Mouse (Mus musculus) midbrain, postnatal 0 days (tissue): ENCODE measurements around the gene Magi2. TPM values are rescaled to one million over a fixed set of nuclear protein-coding genes. Genes with fewer than 3 reads are reported as not detected.
A peak's percentile ranks its signal among the peaks of the same experiment; 100 is the strongest.

ENCODE experiments used
- ATAC-seq: fragments of 200-750 bp; cut with Nextera tagmentation; 2 replicates; pipeline ENCODE4 v1.8.0; 2017; ENCODE audit warnings: moderate number of reproducible peaks, mild to moderate bottlenecking, moderate TSS enrichment, moderate library complexity; ENCODE audit not compliant: low FRiP score
- DNase-seq: peaks from one replicate; pipeline ENCODE4 v3.0.0-alpha.2; 2015; ENCODE audit warnings: low spot score
- H3K27ac ChIP-seq: fragments of 300-500 bp; sonication (generic); 2 replicates; pipeline ENCODE4 v1.5.1; 2014; ENCODE audit warnings: low read depth, mild to moderate bottlenecking, low read length, mixed read lengths
- H3K27me3 ChIP-seq: fragments of 300-500 bp; sonication (generic); 2 replicates; pipeline ENCODE4 v1.6.1; 2014; ENCODE audit warnings: low read length, control low read depth, mixed read lengths; ENCODE audit not compliant: insufficient read depth
- H3K36me3 ChIP-seq: fragments of 300-500 bp; sonication (generic); 2 replicates; pipeline ENCODE4 v1.6.1; 2014; ENCODE audit warnings: low read length, control low read depth, mixed read lengths; ENCODE audit not compliant: insufficient read depth
- H3K4me1 ChIP-seq: fragments of 300-500 bp; sonication (generic); 2 replicates; pipeline ENCODE4 v1.6.1; 2014; ENCODE audit warnings: mild to moderate bottlenecking, control low read depth, antibody characterized with exemption, low read length, mixed read lengths; ENCODE audit not compliant: insufficient read depth
- H3K4me2 ChIP-seq: fragments of 300-500 bp; sonication (generic); 2 replicates; pipeline ENCODE4 v1.6.1; 2014; ENCODE audit warnings: low read depth, mild to moderate bottlenecking, low read length, mixed read lengths; ENCODE audit not compliant: poor library complexity, severe bottlenecking
- H3K4me3 ChIP-seq: fragments of 300-500 bp; sonication (generic); 2 replicates; pipeline ENCODE4 v1.5.1; 2014; ENCODE audit warnings: low read depth, mild to moderate bottlenecking, low read length, moderate library complexity
- H3K9ac ChIP-seq: fragments of 300-500 bp; sonication (generic); replicated peaks from 2 replicates; pipeline ENCODE4 v1.6.1; 2014; ENCODE audit warnings: mild to moderate bottlenecking, low read length, moderate library complexity, mixed read lengths; ENCODE audit not compliant: poor library complexity, severe bottlenecking
- H3K9me3 ChIP-seq: fragments of 300-500 bp; sonication (generic); 2 replicates; pipeline ENCODE4 v1.6.1; 2016; ENCODE audit warnings: low read length, control low read depth
- CTCF ChIP-seq: IDR thresholded peaks from 2 replicates; pipeline ENCODE4 v1.5.1; 2016; ENCODE audit warnings: antibody characterized with exemption, mild to moderate bottlenecking
- WGBS: fragments of 180-500 bp; shearing (Covaris S2); extraction: QIAGEN DNeasy Blood & Tissue Kit; methylation state at CpG from one replicate; pipeline ENCODE4 v1.1.7; 2014; 5-methylcytosine and 5-hydroxymethylcytosine counted together
- polyA plus RNA-seq: library from polyadenylated mRNA; unstranded; fragments of >200 nt; fragmentation: Nextera tagmentation; extraction: Ambion mirVana; gene quantifications from 2 replicates; pipeline ENCODE4 v1.2.1, GENCODE M21; 2015
- total RNA-seq: library from RNA; depleted of rRNA; stranded (reverse); fragments of >200 nt; gene quantifications from 2 replicates; pipeline ENCODE4 v1.2.3, GENCODE M21; 2014

Magi2 gene
- total and polyA plus RNA-seq, 2 experiments from 2014 or later, result 20.0 to 59.3 TPM

- under 1% methylated on average over 14 of the region's 14 CpGs for WGBS
- peak overlapping the region; percentile 98 for H3K4me2 ChIP-seq
Observed at GRCm38 (mm10) chr5:19227791-19228331, 1.0 kb downstream of the Magi2 start.

GRCm38 (mm10) chr5:19241797-19242196, 15.0 kb downstream of the Magi2 start:
- H3K27ac ChIP-seq, result no peak overlapping the region
- H3K27me3 ChIP-seq, result no peaks in the 10 kb centered on the region
- ATAC-seq (no peak), DNase-seq (no peak)
- H3K4me2 ChIP-seq, result no peak overlapping the region
- no peaks in the 10 kb centered on the region for H3K36me3 ChIP-seq
- no peaks in the 10 kb centered on the region for H3K4me1 ChIP-seq
- no peak overlapping the region for H3K4me3 ChIP-seq
- no peak for TF ChIP-seq CTCF
- H3K9me3 ChIP-seq, result no peaks in the 10 kb centered on the region
- H3K9ac ChIP-seq, result no peak overlapping the region

More at GRCm38 (mm10) chr5:19227791-19228331, 1.0 kb downstream of the Magi2 start:
- Histone ChIP-seq H3K4me3 (peak overlapping the region; percentile 76), H3K36me3 (no peaks in the 10 kb centered on the region), H3K9me3 (no peaks in the 10 kb centered on the region), H3K27ac (no peak overlapping the region; the same call in 1 of the 2 replicates), H3K4me1 (no peaks in the 10 kb centered on the region; the same call in 1 of the 2 replicates), H3K9ac (peak overlapping the region; percentile 66), H3K27me3 (no peaks in the 10 kb centered on the region)
- ATAC-seq (0 out of 2 replicates have a peak, but pooled peaks have one; percentile 38), DNase-seq (peak; percentile 40)
- TF ChIP-seq CTCF, result no peak

- H3K4me3 ChIP-seq, result no peak overlapping the region
- no peak for TF ChIP-seq CTCF
Observed at GRCm38 (mm10) chr5:19246426-19246825, 19.6 kb downstream of the Magi2 start.

GRCm38 (mm10) chr5:19247266-19247665, 20.4 kb downstream of the Magi2 start:
- Histone ChIP-seq H3K36me3 (no peaks in the 10 kb centered on the region), H3K27me3 (no peaks in the 10 kb centered on the region), H3K4me3 (no peak overlapping the region), H3K9me3 (no peaks in the 10 kb centered on the region), H3K27ac (no peak overlapping the region), H3K4me2 (no peak overlapping the region), H3K4me1 (no peaks in the 10 kb centered on the region), H3K9ac (no peak overlapping the region)
- DNase-seq, result no peak
- 73% methylated on average over 3 of the region's 3 CpGs for WGBS
- TF ChIP-seq CTCF, result no peak
- no peak for ATAC-seq

More at GRCm38 (mm10) chr5:19246426-19246825, 19.6 kb downstream of the Magi2 start:
- Histone ChIP-seq H3K27ac (no peak overlapping the region), H3K4me1 (no peaks in the 10 kb centered on the region), H3K36me3 (no peaks in the 10 kb centered on the region), H3K4me2 (no peak overlapping the region), H3K9ac (no peak overlapping the region), H3K9me3 (no peaks in the 10 kb centered on the region), H3K27me3 (no peaks in the 10 kb centered on the region)
- ATAC-seq, result no peak
- WGBS, result 64% methylated on average over 2 of the region's 2 CpGs
- no peak for DNase-seq

- no peaks in the 10 kb centered on the region for H3K27me3 ChIP-seq
- H3K4me2 ChIP-seq, result no peak overlapping the region
- H3K9ac ChIP-seq, result no peak overlapping the region
- no peak overlapping the region for H3K4me3 ChIP-seq
- 53% methylated on average over 5 of the region's 5 CpGs for WGBS
- no peaks in the 10 kb centered on the region for H3K36me3 ChIP-seq
- no peaks in the 10 kb centered on the region for H3K4me1 ChIP-seq
- DNase-seq, result no peak
- ATAC-seq, result no peak
- H3K27ac ChIP-seq, result no peak overlapping the region
- no peaks in the 10 kb centered on the region for H3K9me3 ChIP-seq
- TF ChIP-seq CTCF, result no peak
Observed at GRCm38 (mm10) chr5:19262816-19263215, 36.0 kb downstream of the Magi2 start.

GRCm38 (mm10) chr5:19264627-19265026, 37.8 kb downstream of the Magi2 start:
- WGBS, result 68% methylated on average over 2 of the region's 2 CpGs
- Histone ChIP-seq H3K9me3 (no peaks in the 10 kb centered on the region), H3K36me3 (no peaks in the 10 kb centered on the region), H3K4me1 (no peaks in the 10 kb centered on the region), H3K27me3 (no peaks in the 10 kb centered on the region), H3K4me3 (no peak overlapping the region), H3K9ac (no peak overlapping the region), H3K27ac (no peak overlapping the region), H3K4me2 (no peak overlapping the region)
- ATAC-seq, result no peak
- DNase-seq, result no peak
- TF ChIP-seq CTCF, result peak; percentile 33
